Mouse (Mus musculus): Measurements from ENCODE around the gene Olfr1193. TPM values are rescaled to one million over a fixed set of nuclear protein-coding genes. Genes with fewer than 3 reads are reported as not detected.
"Not testable (repeated sequence)": the region's sequence is repeated elsewhere in the genome, so short reads cannot be mapped to it uniquely, and the experiment has no call there.

Olfr1193 gene
- polyA plus RNA-seq (2012; fragmentation: generic; extraction: Trizol), result not detected
- long read RNA-seq, experiment 1, result 0 reads
- long read RNA-seq, experiment 2, result 0 reads

DNA sequence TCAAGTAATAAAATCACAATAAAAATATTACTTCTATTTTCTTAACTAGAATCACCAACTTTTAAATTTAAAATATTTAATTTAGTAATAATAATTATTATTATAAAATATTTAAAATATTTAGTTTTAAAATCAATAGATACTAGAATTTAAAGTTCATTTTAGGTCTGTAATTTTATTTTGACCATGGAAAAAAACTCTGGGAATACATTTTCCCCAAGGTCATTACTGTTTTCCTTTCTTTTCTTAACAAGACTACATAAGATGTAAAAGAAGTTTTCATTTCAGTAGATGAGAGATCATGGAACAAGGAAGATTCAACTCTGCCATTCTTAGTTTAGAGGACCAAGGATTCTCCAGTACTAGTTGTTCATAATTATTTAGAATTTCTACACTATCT is at the start of gene Olfr1193:
Gene Olfr1193 (plus strand): TSS at position 301 of the 400 bp plus-strand sequence.
- H3K79me2 ChIP-seq (ENCODE audit: control insufficient read depth, insufficient read depth); H3K36me3 ChIP-seq (ENCODE audit: control insufficient read depth, insufficient read depth); H3ac ChIP-seq (ENCODE audit: control insufficient read depth, insufficient read length, low read depth); H3K4me3 ChIP-seq (ENCODE audit: insufficient read depth, poor library complexity, severe bottlenecking); H3K27me3 ChIP-seq (ENCODE audit: control insufficient read depth, insufficient read depth, insufficient read length); H3K79me3 ChIP-seq (ENCODE audit: low read depth): not testable (repeated sequence)

DNA sequence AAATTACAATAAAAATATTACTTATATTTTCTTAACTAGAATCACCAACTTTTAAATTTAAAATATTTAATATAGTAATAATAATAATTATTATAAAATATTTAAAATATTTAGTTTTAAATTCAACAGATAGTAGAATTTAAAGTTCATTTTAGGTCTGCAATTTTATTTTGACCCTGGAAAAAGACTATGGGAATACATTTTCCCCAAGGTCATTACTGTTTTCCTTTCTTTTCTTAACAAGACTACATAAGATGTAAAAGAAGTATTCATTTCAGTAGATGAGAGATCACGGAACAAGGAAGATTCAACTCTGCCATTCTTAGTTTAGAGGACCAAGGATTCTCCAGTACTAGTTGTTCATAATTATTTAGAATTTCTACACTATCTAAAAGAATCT is 35.2 kb upstream of the Olfr1193 start, which contains the start of gene Olfr1191-ps1:
Gene Olfr1191-ps1 (plus strand): TSS at position 301 of the 400 bp plus-strand sequence.
- H3K36me3 ChIP-seq (ENCODE audit: control insufficient read depth, insufficient read depth); H3K27me3 ChIP-seq (ENCODE audit: control insufficient read depth, insufficient read depth, insufficient read length); H3K4me3 ChIP-seq (ENCODE audit: insufficient read depth, poor library complexity, severe bottlenecking); H3ac ChIP-seq (ENCODE audit: control insufficient read depth, insufficient read length, low read depth); H3K79me3 ChIP-seq (ENCODE audit: low read depth); H3K79me2 ChIP-seq (ENCODE audit: control insufficient read depth, insufficient read depth): not testable (repeated sequence)

DNA sequence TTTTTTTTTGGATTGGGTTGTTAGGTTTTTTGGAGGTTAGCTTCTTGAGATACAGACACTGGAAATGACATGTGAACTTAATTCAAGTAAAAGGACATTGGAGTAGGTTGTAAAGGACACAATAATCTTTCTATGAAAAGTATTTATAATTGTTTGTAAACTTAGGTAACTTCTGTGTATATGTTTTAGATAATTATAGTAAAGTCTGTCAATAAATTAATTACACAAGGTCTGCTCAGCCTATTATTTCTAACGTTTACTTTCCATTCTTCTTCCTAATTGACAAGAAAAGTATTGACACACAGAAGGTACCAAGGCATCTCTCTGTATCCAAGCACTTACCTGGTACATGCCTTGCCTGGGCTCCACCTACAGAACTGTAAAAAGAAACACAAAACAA is 27.2 kb upstream of the Olfr1193 start, which contains the start of gene Olfr1192-ps1:
Gene Olfr1192-ps1 (plus strand): TSS at position 301 of the 400 bp plus-strand sequence.
- no peak for TF ChIP-seq MYOD1 (IDR thresholded peaks at IDR 0.05; ENCODE audit: control insufficient read depth, insufficient read length, low read depth)
- H3K36me3 ChIP-seq (ENCODE audit: control insufficient read depth, insufficient read depth), result no peaks in the 10 kb centered on the region
- H3K79me2 ChIP-seq (ENCODE audit: control insufficient read depth, insufficient read depth), result no peaks in the 10 kb centered on the region
- H3K79me3 ChIP-seq (ENCODE audit: low read depth), result no peaks in the 10 kb centered on the region
- no peak within 1 kb of the TSS for H3K4me3 ChIP-seq (ENCODE audit: insufficient read depth, poor library complexity, severe bottlenecking)
- H3K27me3 ChIP-seq (ENCODE audit: control insufficient read depth, insufficient read depth, insufficient read length), result no peaks in the 10 kb centered on the region
- H3ac ChIP-seq (ENCODE audit: control insufficient read depth, insufficient read length, low read depth), result no peak within 1 kb of the TSS

DNA sequence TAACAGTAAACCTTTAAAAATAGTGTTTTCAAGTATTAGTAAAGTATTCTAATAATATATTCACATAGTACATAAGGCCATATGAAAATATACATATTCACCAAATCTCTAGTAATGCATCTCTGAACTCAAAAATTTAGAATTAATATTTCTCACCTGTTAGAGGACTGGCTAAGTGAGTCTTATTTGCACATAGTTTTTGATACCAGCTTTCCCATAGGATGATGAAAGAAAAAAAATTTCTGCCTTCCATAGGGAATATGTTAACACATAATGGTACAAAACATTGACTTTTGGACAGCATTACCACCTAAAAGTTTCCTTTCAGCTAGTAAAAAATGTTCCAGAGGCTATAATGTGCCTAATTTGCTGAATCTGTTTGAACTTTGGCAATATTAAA is 13.7 kb downstream of the Olfr1193 start, which contains the start of gene Olfr1195:
Gene Olfr1195 (minus strand): TSS at position 101 of the 400 bp plus-strand sequence.
- Histone ChIP-seq H3K79me3 (ENCODE audit: low read depth) (no peaks in the 10 kb centered on the region), H3K4me3 (ENCODE audit: insufficient read depth, poor library complexity, severe bottlenecking) (no peak within 1 kb of the TSS), H3K36me3 (ENCODE audit: control insufficient read depth, insufficient read depth) (no peaks in the 10 kb centered on the region), H3K79me2 (ENCODE audit: control insufficient read depth, insufficient read depth) (no peaks in the 10 kb centered on the region), H3K27me3 (ENCODE audit: control insufficient read depth, insufficient read depth, insufficient read length) (no peaks in the 10 kb centered on the region), H3ac (ENCODE audit: control insufficient read depth, insufficient read length, low read depth) (no peak within 1 kb of the TSS)
- no peak for TF ChIP-seq MYOG (IDR thresholded peaks at IDR 0.05; ENCODE audit: control insufficient read depth, extremely low read depth, insufficient read length)
- no peak for TF ChIP-seq USF1 (IDR thresholded peaks at IDR 0.05; ENCODE audit: low read depth)
- no peak for TF ChIP-seq MYOD1 (IDR thresholded peaks at IDR 0.05; ENCODE audit: control insufficient read depth, insufficient read length, low read depth)
- TF ChIP-seq CTCF (IDR thresholded peaks at IDR 0.05; ENCODE audit: control insufficient read depth, insufficient read depth, insufficient read length), result no peak
- no peak for TF ChIP-seq CEBPB (IDR thresholded peaks at IDR 0.05; ENCODE audit: low read depth)

DNA sequence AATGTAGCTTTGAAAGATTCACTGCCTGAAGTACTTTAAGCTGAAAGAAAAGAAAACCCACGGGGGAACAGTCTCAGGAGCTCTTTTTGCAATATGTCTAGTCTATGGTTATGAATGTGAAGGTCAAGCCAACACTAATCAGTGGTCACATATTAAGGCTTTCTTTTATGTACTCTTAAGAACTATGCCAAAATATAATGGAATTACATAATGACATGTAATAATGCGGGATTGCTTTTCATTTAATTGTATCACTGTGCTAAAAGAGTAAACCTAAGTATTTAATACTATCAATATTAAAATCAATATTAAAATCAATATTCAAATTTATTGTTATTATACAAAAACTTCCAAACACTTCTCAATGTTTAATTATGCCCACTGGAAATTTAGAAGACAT is 29.1 kb downstream of the Olfr1193 start, which contains the start of gene Olfr1196:
Gene Olfr1196 (minus strand): TSS at position 101 of the 400 bp plus-strand sequence.
- no peak within 1 kb of the TSS for H3ac ChIP-seq (ENCODE audit: control insufficient read depth, insufficient read length, low read depth)
- TF ChIP-seq MYOD1 (IDR thresholded peaks at IDR 0.05; ENCODE audit: control insufficient read depth, insufficient read length, low read depth), result no peak
- no peak for TF ChIP-seq MAX (IDR thresholded peaks at IDR 0.05)
- TF ChIP-seq FOSL1 (IDR thresholded peaks at IDR 0.05; ENCODE audit: insufficient read depth, low read length, poor library complexity, severe bottlenecking), result no peak
- TF ChIP-seq USF1 (IDR thresholded peaks at IDR 0.05; ENCODE audit: low read depth), result no peak
- TF ChIP-seq MYOG (IDR thresholded peaks at IDR 0.05; ENCODE audit: control insufficient read depth, extremely low read depth, insufficient read length), result no peak
- TF ChIP-seq CTCF (IDR thresholded peaks at IDR 0.05; ENCODE audit: control insufficient read depth, insufficient read depth, insufficient read length), result no peak
- no peak for TF ChIP-seq CEBPB (IDR thresholded peaks at IDR 0.05; ENCODE audit: low read depth)
- H3K36me3 ChIP-seq (ENCODE audit: control insufficient read depth, insufficient read depth), result no peaks in the 10 kb centered on the region
- H3K4me3 ChIP-seq (ENCODE audit: insufficient read depth, poor library complexity, severe bottlenecking), result no peak within 1 kb of the TSS
- no peaks in the 10 kb centered on the region for H3K27me3 ChIP-seq (ENCODE audit: control insufficient read depth, insufficient read depth, insufficient read length)
- H3K79me2 ChIP-seq (ENCODE audit: control insufficient read depth, insufficient read depth), result no peaks in the 10 kb centered on the region
- no peaks in the 10 kb centered on the region for H3K79me3 ChIP-seq (ENCODE audit: low read depth)

Other genes starting within 250 kb of the Olfr1193 start
- gene Olfr1181, start 249.5 kb upstream of the Olfr1193 start, polyA plus RNA-seq (2012; fragmentation: generic; extraction: Trizol), result not detected
- not detected for gene Gm13757, start 226.5 kb upstream of the Olfr1193 start, polyA plus RNA-seq (2012; fragmentation: generic; extraction: Trizol)
- gene Olfr1183, start 220.8 kb upstream of the Olfr1193 start, polyA plus RNA-seq (2012; fragmentation: generic; extraction: Trizol), result not detected
- gene Olfr1184, start 192.0 kb upstream of the Olfr1193 start, polyA plus RNA-seq (2012; fragmentation: generic; extraction: Trizol), result not detected
- not detected for gene Olfr1185-ps1, start 182.3 kb upstream of the Olfr1193 start, polyA plus RNA-seq (2012; fragmentation: generic; extraction: Trizol)
- gene Olfr1186, start 157.1 kb upstream of the Olfr1193 start, polyA plus RNA-seq (2012; fragmentation: generic; extraction: Trizol), result not detected
- not detected for gene Olfr1188, start 118.7 kb upstream of the Olfr1193 start, polyA plus RNA-seq (2012; fragmentation: generic; extraction: Trizol)
- not detected for gene Olfr1189, start 89.2 kb upstream of the Olfr1193 start, polyA plus RNA-seq (2012; fragmentation: generic; extraction: Trizol)
- not detected for gene Olfr1191-ps1, start 35.1 kb upstream of the Olfr1193 start, polyA plus RNA-seq (2012; fragmentation: generic; extraction: Trizol)
- not detected for gene Olfr1192-ps1, start 27.1 kb upstream of the Olfr1193 start, polyA plus RNA-seq (2012; fragmentation: generic; extraction: Trizol)
- not detected for gene Olfr1195, start 13.6 kb downstream of the Olfr1193 start, polyA plus RNA-seq (2012; fragmentation: generic; extraction: Trizol)
- gene Olfr1196, start 29.0 kb downstream of the Olfr1193 start, polyA plus RNA-seq (2012; fragmentation: generic; extraction: Trizol), result not detected
- not detected for gene Olfr1197, start 56.7 kb downstream of the Olfr1193 start, polyA plus RNA-seq (2012; fragmentation: generic; extraction: Trizol)
- not detected for gene Olfr1198, start 75.7 kb downstream of the Olfr1193 start, polyA plus RNA-seq (2012; fragmentation: generic; extraction: Trizol)
- not detected for gene Olfr1199, start 84.8 kb downstream of the Olfr1193 start, polyA plus RNA-seq (2012; fragmentation: generic; extraction: Trizol)
- not detected for gene Olfr1200, start 94.9 kb downstream of the Olfr1193 start, polyA plus RNA-seq (2012; fragmentation: generic; extraction: Trizol)
- gene Olfr1201, start 117.4 kb downstream of the Olfr1193 start, polyA plus RNA-seq (2012; fragmentation: generic; extraction: Trizol), result not detected
- gene Olfr1202, start 138.9 kb downstream of the Olfr1193 start, polyA plus RNA-seq (2012; fragmentation: generic; extraction: Trizol), result not detected
- not detected for gene Olfr1205, start 154.1 kb downstream of the Olfr1193 start, polyA plus RNA-seq (2012; fragmentation: generic; extraction: Trizol)
- not detected for gene Olfr1204, start 173.7 kb downstream of the Olfr1193 start, polyA plus RNA-seq (2012; fragmentation: generic; extraction: Trizol)
- gene Olfr1206, start 187.6 kb downstream of the Olfr1193 start, polyA plus RNA-seq (2012; fragmentation: generic; extraction: Trizol), result not detected
- not detected for gene Olfr1208, start 226.7 kb downstream of the Olfr1193 start, polyA plus RNA-seq (2012; fragmentation: generic; extraction: Trizol)
- gene Olfr1209, start 239.5 kb downstream of the Olfr1193 start, polyA plus RNA-seq (2012; fragmentation: generic; extraction: Trizol), result not detected